Mouse (Mus musculus): ENCODE results near the gene Cep170. TPM values are rescaled to one million over a fixed set of nuclear protein-coding genes. Genes with fewer than 3 reads are reported as not detected.
"Not testable (repeated sequence)": the region's sequence is repeated elsewhere in the genome, so short reads cannot be mapped to it uniquely, and the experiment has no call there.

Gene Cep170
- polyA plus RNA-seq, 1 experiment from 2014 or later: 17.5 TPM

DNA sequence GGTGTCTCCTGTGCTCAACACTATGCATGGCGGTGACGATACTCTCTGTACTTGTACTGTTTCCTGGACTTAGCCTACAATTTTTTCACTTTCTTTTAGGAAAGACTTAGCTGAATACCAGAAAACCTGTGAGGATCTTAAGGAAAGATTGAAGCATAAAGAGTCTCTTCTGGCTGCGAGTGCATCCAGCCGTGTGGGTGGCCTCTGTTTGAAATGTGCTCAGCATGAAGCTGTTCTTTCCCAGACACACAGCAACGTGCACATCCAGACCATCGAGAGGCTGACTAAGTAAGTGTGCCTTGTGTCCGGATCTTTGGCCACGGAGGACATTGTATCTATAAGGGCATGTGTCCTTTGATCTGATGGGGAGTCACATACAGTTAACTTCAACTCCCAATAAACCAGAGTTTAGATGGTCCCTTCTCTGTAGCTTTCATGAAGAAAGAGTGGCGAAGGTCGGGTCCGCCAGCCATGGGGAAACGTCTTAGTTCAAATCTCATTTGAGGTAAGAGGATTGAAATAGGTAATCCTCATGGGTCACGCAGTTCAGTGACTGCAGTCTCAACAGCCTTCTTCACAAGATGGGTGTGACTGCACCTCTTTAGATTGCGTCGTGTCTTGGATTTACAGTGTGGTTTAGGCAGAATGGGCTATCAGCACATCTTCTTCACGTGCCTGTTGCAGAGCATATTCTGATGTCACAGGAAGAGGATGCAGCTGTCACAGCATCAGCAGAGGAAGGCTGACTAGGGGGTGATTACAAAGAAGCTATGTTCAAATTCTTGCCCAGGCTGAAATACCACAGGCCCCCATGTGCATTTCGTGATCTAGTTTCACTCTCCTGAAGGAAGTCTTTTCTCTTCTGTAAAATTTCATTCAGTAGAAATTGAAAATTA is 31.5 kb upstream of the Cep170 start:
- no peak overlapping the region for H3K4me3 ChIP-seq (ENCODE audit: low read depth, low read length)
- ATAC-seq (replicated peaks; ENCODE audit: low FRiP score) (no peak), DNase-seq (ENCODE audit: low spot score) (no peak)
- no peak overlapping the region for H3K27ac ChIP-seq (ENCODE audit: low read depth, low read length)
- no peak overlapping the region for H3K9ac ChIP-seq (ENCODE audit: low read depth, low read length)
- 78% methylated on average over 17 of the region's 17 CpGs for WGBS
- no peaks in the 10 kb centered on the region for H3K4me1 ChIP-seq (replicated peaks; ENCODE audit: control insufficient read depth, insufficient read depth, low read length)
- H3K4me2 ChIP-seq: no peak overlapping the region
- H3K36me3 ChIP-seq (ENCODE audit: control insufficient read depth, insufficient read depth, low read length): no peaks in the 10 kb centered on the region
- H3K27me3 ChIP-seq (replicated peaks; ENCODE audit: control insufficient read depth, insufficient read depth, low read length): no peaks in the 10 kb centered on the region
- no peaks in the 10 kb centered on the region for H3K9me3 ChIP-seq (ENCODE audit: control insufficient read depth, low read length)

DNA sequence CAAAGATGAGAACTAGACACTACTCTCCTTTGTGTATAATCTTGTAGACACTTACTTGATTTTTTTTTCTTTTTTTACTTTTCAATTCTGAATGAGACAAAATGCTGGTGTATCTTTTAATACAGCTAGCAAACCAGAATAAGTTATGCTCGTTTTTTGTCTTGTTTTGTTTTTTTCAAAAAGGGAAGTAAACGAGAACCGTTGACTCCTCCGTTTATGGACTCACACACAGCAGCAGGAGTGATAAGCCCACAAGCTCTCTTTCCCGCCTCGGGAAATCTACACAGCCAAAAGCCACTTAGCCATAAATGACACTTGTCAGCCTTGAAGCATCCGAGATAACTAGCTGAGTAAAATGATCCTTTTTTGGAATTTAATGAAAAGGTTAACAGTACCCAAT is 22.7 kb upstream of the Cep170 start:
- H3K4me2 ChIP-seq: peak overlapping the region; percentile 93
- H3K27ac ChIP-seq (ENCODE audit: low read depth, low read length); H3K9me3 ChIP-seq (ENCODE audit: control insufficient read depth, low read length); H3K9ac ChIP-seq (ENCODE audit: low read depth, low read length); ATAC-seq (replicated peaks; ENCODE audit: low FRiP score); H3K4me1 ChIP-seq (replicated peaks; ENCODE audit: control insufficient read depth, insufficient read depth, low read length); H3K27me3 ChIP-seq (replicated peaks; ENCODE audit: control insufficient read depth, insufficient read depth, low read length); H3K36me3 ChIP-seq (ENCODE audit: control insufficient read depth, insufficient read depth, low read length); DNase-seq (ENCODE audit: low spot score): not testable (repeated sequence)
- WGBS: 35% methylated on average over 7 of the region's 7 CpGs
- H3K4me3 ChIP-seq (ENCODE audit: low read depth, low read length): 0 out of 2 replicates have a peak overlapping the region, but pooled peaks have one; percentile 15

DNA sequence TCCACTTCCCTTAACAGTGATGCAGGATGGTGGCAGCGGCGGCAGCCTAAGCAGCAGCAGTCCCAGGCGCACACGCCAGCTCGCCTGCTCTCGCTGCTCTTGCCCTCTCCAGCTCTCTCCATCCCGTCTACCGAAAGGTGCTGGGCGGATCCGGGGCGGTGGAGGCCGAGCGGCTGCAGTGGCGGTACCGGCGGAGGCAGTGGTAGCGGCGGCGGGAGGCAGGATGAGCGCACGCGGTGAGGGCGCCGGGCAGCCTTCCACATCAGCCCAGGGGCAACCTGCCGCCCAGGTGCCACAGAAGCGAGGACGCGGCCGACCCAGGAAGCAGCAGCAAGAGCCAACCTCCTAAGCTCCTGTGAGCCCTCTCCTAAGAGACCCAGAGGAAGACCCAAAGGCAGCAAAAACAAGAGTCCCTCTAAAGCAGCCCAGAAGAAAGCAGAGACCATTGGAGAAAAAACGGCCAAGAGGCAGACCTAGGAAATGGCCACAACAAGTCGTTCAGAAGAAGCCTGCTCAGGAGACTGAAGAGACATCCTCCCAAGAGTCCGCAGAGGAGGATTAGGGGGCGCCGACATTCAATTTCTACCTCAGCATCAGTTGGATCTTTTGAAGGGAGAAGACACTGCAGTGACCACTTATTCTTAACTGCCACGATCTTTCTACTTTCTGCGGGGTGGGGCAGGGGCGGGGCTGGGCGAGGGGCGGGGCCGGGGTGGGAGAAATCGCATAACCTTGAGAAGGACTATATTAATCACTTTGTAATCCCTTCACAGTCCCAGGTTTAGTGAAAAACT is 21.8 kb upstream of the Cep170 start:
- H3K4me3 ChIP-seq (ENCODE audit: low read depth, low read length): peak overlapping the region; percentile 58
- no peaks in the 10 kb centered on the region for H3K36me3 ChIP-seq (ENCODE audit: control insufficient read depth, insufficient read depth, low read length)
- H3K4me1 ChIP-seq (replicated peaks; ENCODE audit: control insufficient read depth, insufficient read depth, low read length): peaks cover 7% of the 10 kb centered on the region; the same call in 1 of the 2 replicates
- no peaks in the 10 kb centered on the region for H3K27me3 ChIP-seq (replicated peaks; ENCODE audit: control insufficient read depth, insufficient read depth, low read length)
- H3K27ac ChIP-seq (ENCODE audit: low read depth, low read length): no peak overlapping the region
- peak; percentile 56 for DNase-seq (ENCODE audit: low spot score)
- ATAC-seq (replicated peaks; ENCODE audit: low FRiP score): peak; percentile 72
- H3K9me3 ChIP-seq (ENCODE audit: control insufficient read depth, low read length): no peaks in the 10 kb centered on the region
- 2% methylated on average over 41 of the region's 41 CpGs for WGBS
- peak overlapping the region; percentile 93 for H3K4me2 ChIP-seq
- H3K9ac ChIP-seq (ENCODE audit: low read depth, low read length): peak overlapping the region; percentile 47

DNA sequence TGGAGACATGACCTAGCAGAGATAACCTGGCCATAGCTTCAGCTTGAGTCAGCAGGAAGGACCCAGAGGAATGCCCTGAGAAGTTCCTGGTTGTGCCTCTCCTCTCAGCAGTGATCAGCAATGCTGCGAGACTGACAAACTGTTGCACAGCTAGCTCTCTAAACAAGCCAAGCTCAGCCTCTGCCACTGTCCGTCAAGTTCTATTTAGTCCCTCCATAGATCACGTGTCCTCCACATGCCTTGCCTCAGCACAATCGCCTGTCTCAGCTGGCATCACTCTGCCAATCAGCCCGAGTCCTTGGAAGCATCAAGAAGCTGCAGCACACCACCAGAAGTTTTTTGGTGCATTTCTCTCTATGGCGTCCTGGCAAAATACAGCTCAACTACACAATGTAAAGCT is 21.0 kb upstream of the Cep170 start:
- H3K27me3 ChIP-seq (replicated peaks; ENCODE audit: control insufficient read depth, insufficient read depth, low read length): no peaks in the 10 kb centered on the region
- no peak for DNase-seq (ENCODE audit: low spot score)
- H3K4me2 ChIP-seq: peak overlapping the region; percentile 93
- no peaks in the 10 kb centered on the region for H3K9me3 ChIP-seq (ENCODE audit: control insufficient read depth, low read length)
- peaks cover 7% of the 10 kb centered on the region; the same call in 1 of the 2 replicates for H3K4me1 ChIP-seq (replicated peaks; ENCODE audit: control insufficient read depth, insufficient read depth, low read length)
- WGBS: 27% methylated on average over 6 of the region's 6 CpGs
- peak; percentile 30 for ATAC-seq (replicated peaks; ENCODE audit: low FRiP score)
- peak overlapping the region; percentile 58 for H3K4me3 ChIP-seq (ENCODE audit: low read depth, low read length)
- H3K36me3 ChIP-seq (ENCODE audit: control insufficient read depth, insufficient read depth, low read length): no peaks in the 10 kb centered on the region
- H3K27ac ChIP-seq (ENCODE audit: low read depth, low read length): no peak overlapping the region
- H3K9ac ChIP-seq (ENCODE audit: low read depth, low read length): no peak overlapping the region; the same call in 1 of the 2 replicates

DNA sequence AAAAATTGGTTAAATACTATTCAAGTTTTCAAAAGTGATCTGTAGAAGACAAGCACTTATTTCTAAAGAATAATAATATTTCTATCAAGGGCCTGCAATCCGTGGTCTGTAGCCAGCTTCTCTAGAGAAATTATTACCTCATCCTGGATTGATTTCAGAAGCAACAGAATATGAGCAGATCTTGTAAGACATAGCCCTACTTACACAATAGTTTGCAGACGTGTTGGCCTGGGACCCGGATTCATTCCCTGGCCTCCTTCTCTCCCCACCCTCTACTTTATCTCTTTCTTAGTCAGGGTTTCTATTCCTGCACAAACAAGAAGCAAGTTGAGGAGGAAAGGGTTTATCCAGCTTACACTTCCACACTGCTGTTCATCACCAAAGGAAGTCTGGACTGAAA is 20.1 kb upstream of the Cep170 start:
- Histone ChIP-seq H3K4me2 (no peak overlapping the region), H3K4me1 (replicated peaks; ENCODE audit: control insufficient read depth, insufficient read depth, low read length) (peaks cover 7% of the 10 kb centered on the region; the same call in 1 of the 2 replicates), H3K27me3 (replicated peaks; ENCODE audit: control insufficient read depth, insufficient read depth, low read length) (no peaks in the 10 kb centered on the region), H3K36me3 (ENCODE audit: control insufficient read depth, insufficient read depth, low read length) (no peaks in the 10 kb centered on the region), H3K9ac (ENCODE audit: low read depth, low read length) (no peak overlapping the region), H3K4me3 (ENCODE audit: low read depth, low read length) (no peak overlapping the region), H3K27ac (ENCODE audit: low read depth, low read length) (no peak overlapping the region), H3K9me3 (ENCODE audit: control insufficient read depth, low read length) (no peaks in the 10 kb centered on the region)
- 52% methylated on average over 3 of the region's 3 CpGs for WGBS
- no peak for DNase-seq (ENCODE audit: low spot score)
- ATAC-seq (replicated peaks; ENCODE audit: low FRiP score): no peak

DNA sequence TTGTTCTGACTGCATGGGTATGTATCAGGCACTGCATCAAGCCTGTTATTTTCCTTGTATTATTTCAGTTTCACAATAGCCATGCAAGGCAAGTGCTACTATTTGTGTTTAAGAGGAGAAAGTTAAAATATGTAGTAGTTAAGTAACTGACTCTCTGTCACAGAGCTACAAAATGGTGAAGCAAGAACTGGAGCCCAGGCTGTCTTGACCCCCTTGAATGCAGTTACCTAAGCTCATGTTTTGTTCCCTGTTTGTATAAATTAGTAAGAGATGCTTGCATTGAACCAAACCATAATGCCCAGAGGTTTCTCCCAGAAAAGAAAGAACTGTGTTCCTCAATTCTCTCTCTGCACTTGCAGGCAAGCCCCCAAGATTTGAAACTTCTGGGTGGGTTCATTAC is 19.4 kb upstream of the Cep170 start:
- Histone ChIP-seq H3K4me3 (ENCODE audit: low read depth, low read length) (no peak overlapping the region), H3K4me2 (no peak overlapping the region), H3K9me3 (ENCODE audit: control insufficient read depth, low read length) (no peaks in the 10 kb centered on the region), H3K27ac (ENCODE audit: low read depth, low read length) (no peak overlapping the region), H3K9ac (ENCODE audit: low read depth, low read length) (no peak overlapping the region), H3K36me3 (ENCODE audit: control insufficient read depth, insufficient read depth, low read length) (no peaks in the 10 kb centered on the region), H3K27me3 (replicated peaks; ENCODE audit: control insufficient read depth, insufficient read depth, low read length) (no peaks in the 10 kb centered on the region), H3K4me1 (replicated peaks; ENCODE audit: control insufficient read depth, insufficient read depth, low read length) (peaks cover 7% of the 10 kb centered on the region; the same call in 1 of the 2 replicates)
- ATAC-seq (replicated peaks; ENCODE audit: low FRiP score) (no peak), DNase-seq (ENCODE audit: low spot score) (no peak)

DNA sequence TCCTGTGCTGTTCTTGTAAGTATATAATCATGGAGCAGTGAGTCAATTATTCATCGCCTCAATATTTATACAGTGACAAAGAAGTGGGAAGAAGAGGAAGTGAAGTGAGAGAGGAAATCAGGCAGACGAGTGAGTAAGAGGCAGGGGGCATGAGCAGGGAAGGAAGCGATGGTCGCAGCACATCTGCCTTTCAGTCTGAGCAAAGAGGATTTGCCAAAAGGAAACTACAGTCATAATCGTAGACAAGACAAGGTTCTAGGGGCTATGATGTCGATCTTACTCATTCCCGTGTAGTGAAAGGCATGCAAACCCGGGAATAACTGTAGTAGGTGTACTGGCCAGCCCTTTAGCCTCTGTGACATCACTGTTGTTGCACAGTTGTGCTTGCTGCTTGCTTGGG is 18.7 kb upstream of the Cep170 start:
- Histone ChIP-seq H3K4me3 (ENCODE audit: low read depth, low read length) (no peak overlapping the region), H3K4me1 (replicated peaks; ENCODE audit: control insufficient read depth, insufficient read depth, low read length) (peaks cover 11% of the 10 kb centered on the region), H3K27me3 (replicated peaks; ENCODE audit: control insufficient read depth, insufficient read depth, low read length) (no peaks in the 10 kb centered on the region), H3K4me2 (peak overlapping the region; percentile 23; the same call in 1 of the 2 replicates), H3K36me3 (ENCODE audit: control insufficient read depth, insufficient read depth, low read length) (no peaks in the 10 kb centered on the region), H3K9ac (ENCODE audit: low read depth, low read length) (no peak overlapping the region), H3K27ac (ENCODE audit: low read depth, low read length) (no peak overlapping the region), H3K9me3 (ENCODE audit: control insufficient read depth, low read length) (no peaks in the 10 kb centered on the region)
- DNase-seq (ENCODE audit: low spot score) (no peak), ATAC-seq (replicated peaks; ENCODE audit: low FRiP score) (no peak)
- WGBS: 45% methylated on average over 8 of the region's 8 CpGs

DNA sequence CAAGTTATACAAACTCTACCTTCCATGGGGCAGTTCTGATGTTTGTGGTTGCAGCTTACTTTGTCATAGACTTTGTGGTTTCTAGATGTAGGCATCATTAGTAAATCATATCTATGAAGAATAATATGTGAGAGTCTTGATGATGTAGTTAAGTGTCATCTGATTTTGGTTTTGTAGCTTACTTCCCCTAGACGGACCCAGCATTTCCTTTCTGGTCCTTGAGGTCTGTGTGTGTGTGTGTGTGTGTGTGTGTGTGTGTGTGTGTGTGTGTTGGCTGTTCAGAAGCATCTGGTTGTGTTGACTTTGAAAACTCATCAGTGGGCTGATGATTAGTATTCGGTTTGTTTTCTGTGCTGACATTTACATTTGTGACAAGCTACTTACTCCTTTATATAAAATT is 18.2 kb upstream of the Cep170 start:
- Histone ChIP-seq H3K27me3 (replicated peaks; ENCODE audit: control insufficient read depth, insufficient read depth, low read length) (no peaks in the 10 kb centered on the region), H3K9ac (ENCODE audit: low read depth, low read length) (no peak overlapping the region), H3K4me3 (ENCODE audit: low read depth, low read length) (no peak overlapping the region), H3K9me3 (ENCODE audit: control insufficient read depth, low read length) (no peaks in the 10 kb centered on the region), H3K4me2 (no peak overlapping the region), H3K4me1 (replicated peaks; ENCODE audit: control insufficient read depth, insufficient read depth, low read length) (peaks cover 16% of the 10 kb centered on the region), H3K27ac (ENCODE audit: low read depth, low read length) (no peak overlapping the region), H3K36me3 (ENCODE audit: control insufficient read depth, insufficient read depth, low read length) (no peaks in the 10 kb centered on the region)
- DNase-seq (ENCODE audit: low spot score) (no peak), ATAC-seq (replicated peaks; ENCODE audit: low FRiP score) (no peak)
- 69% methylated on average over 2 of the region's 2 CpGs for WGBS

All from liver, embryonic 11.5 days (tissue).